Mouse (Mus musculus) adipose tissue, adult 10 weeks (tissue): ENCODE results near the gene Plekhg3. TPM values are rescaled to one million over a fixed set of nuclear protein-coding genes. Genes with fewer than 3 reads are reported as not detected.

Experiments used
- polyA plus RNA-seq: library from polyadenylated mRNA; stranded (reverse); fragments of 350-450 nt; fragmentation: Illumina TruSeq; extraction: RNeasy Lipid Tissue Mini Kit (QIAGEN cat#74804); gene quantifications from one replicate; pipeline ENCODE4 v1.2.3, GENCODE M21; 2014; ENCODE audit warnings: low read depth, low replicate concordance

Plekhg3 gene
- 25.9 TPM for polyA plus RNA-seq

GRCm38 (mm10) chr12:76530580-76531139 is at the start of gene Plekhg3:
Plekhg3 (plus strand) TSS chr12:76530891.

Other genes with a start within 250 kb of the Plekhg3 start
- 0.29 TPM for gene Akap5, start 206.0 kb upstream of the Plekhg3 start, polyA plus RNA-seq
- gene Zbtb25, start 161.3 kb upstream of the Plekhg3 start, polyA plus RNA-seq = 8.8 TPM
- gene Zbtb1, start 160.6 kb upstream of the Plekhg3 start, polyA plus RNA-seq = 5.6 TPM
- 33.5 TPM for gene Hspa2, start 126.7 kb upstream of the Plekhg3 start, polyA plus RNA-seq
- 22.2 TPM for gene Ppp1r36, start 113.4 kb upstream of the Plekhg3 start, polyA plus RNA-seq
- 4.2 TPM for gene Sptb, start 179.7 kb downstream of the Plekhg3 start, polyA plus RNA-seq
- 99.5 TPM for gene Churc1, start 234.6 kb downstream of the Plekhg3 start, polyA plus RNA-seq
- gene Fntb, start 234.7 kb downstream of the Plekhg3 start, polyA plus RNA-seq = 14.2 TPM